Mouse (Mus musculus) testis, adult 2 months (tissue): Measurements from ENCODE around the gene Kcnk13.

Experiments used
- CTCF ChIP-seq: fragments of 200-500 bp; IDR thresholded peaks from 2 replicates; pipeline ENCODE4 v1.5.1; 2012; ENCODE audit warnings: low read depth, mild to moderate bottlenecking, inconsistent platforms, low read length, moderate library complexity; ENCODE audit not compliant: control insufficient read depth, insufficient read depth, insufficient replicate concordance
- POLR2A ChIP-seq: fragments of 200-500 bp; IDR thresholded peaks from 2 replicates; pipeline ENCODE4 v1.6.1; 2012; ENCODE audit warnings: low read depth, mild to moderate bottlenecking, inconsistent platforms, low read length, moderate library complexity; ENCODE audit not compliant: control insufficient read depth

DNA sequence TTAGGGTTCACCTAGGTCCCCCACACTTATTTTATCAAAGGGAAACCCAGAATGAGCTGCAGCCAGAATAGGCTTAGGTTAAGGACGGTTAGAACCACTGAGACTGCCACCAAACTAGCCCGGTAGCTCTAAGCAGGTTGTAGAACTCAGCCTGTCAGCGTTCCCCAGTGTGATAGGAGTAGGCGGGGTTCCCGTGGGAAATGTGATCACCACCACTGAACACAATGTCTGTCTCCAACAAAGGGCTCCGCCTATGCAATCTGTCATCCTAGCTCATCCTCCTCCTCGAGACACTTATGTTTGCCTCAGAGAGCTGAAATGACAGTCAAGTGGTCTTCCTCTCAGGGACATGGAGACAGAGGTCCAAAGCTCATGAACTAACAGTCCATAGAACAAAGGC is 86.3 kb downstream of the Kcnk13 start:
- TF ChIP-seq CTCF (no peak), POLR2A (no peak)
